Mouse (Mus musculus) kidney, adult 11 months (tissue): ENCODE results near the gene Ube2u.
"Not testable (repeated sequence)": the region's sequence is repeated elsewhere in the genome, so short reads cannot be mapped to it uniquely, and the experiment has no call there.

Experiments
- DNase-seq: peaks from one replicate; pipeline ENCODE4 v3.0.0; 2022

Ube2u gene

GRCm38 (mm10) chr4:100478592-100479321 lies at the start of gene Ube2u:
Ube2u (plus strand) TSS chr4:100478849.
- peak; percentile 91 for DNase-seq

DNA sequence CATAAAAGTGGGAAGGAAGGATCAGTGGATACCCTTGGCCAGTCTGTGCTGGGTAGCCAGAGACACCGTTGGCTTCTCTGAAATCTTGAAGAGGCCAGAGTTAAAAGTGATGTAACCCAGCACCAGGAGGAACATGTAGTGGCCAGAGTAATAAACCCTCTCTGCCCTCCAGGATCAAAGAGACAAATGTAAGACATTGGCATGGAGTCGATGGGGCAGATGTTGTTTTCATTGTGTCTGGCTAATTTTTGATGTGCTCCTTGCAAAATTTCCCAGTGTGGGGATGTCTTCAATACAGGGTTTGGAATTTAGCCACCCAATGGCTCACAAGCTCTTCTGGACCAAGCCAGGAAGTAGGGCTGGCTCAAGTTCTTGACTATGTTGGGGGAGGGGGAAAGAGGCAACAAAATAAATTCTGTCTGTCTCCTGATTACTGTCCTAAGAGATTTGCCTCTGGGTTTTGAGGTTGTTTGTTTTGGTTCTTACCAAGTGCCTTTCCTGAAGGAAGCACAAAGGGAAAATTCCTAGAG lies 49.2 kb upstream of the Ube2u start:
- DNase-seq, result no peak

DNA sequence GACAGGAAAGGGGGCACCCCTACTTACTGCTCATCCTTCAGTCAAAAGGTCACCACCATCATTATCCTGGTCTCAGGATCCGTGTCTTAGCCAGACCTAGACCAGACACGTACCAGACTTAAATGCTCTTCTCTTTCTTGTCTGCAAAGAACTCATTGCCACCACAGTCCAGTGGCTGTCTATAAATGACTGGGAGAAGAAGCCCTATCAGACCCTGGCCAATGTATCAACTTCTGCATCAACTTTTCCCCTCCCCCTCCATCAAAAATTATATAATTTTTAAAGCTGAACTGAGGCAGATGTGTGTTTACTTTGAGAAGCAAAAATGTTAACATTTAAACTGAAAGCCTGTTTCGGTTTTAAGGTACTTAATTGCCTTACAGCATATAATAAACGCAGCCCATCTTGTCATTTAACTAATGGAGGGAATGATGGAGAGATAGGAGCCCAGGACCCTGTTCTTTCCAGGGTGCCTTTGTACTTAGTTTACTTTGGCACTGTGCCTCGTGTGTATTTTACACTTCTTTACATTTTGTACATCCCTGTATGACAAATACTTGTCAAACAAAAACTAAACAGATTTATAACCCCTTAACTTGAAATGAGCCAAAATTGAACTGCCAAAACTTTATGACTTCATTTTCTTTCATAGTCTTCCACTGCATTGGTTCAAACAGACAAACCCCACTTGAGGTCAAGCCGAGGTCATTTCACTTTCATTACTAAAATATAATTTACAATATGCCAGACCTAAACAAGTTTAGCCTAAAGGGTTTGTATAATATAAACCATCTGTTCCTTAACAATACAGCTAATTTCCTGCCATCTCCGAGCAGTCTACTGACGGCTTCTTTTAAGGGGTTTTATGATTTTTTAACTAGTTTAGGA lies 43.1 kb upstream of the Ube2u start:
- no peak for DNase-seq

DNA sequence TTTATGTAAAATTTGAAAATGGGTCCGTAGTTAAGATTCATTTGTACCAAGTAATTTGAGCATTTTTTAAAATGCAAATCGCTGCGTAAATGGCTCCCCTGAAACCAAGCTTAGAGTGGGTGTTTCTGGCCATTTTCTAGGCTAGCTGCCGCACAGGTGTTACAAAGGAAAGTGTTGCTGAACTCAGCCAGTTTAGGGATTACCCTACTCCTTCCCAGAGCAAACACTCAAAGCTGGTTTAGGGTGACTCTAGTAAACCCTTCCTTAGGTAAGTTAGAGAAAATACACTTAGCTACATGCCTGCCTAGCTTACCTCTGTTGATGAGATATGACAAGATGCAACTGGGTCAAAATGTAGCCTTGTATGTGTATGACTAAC lies 42.5 kb upstream of the Ube2u start:
- no peak for DNase-seq

DNA sequence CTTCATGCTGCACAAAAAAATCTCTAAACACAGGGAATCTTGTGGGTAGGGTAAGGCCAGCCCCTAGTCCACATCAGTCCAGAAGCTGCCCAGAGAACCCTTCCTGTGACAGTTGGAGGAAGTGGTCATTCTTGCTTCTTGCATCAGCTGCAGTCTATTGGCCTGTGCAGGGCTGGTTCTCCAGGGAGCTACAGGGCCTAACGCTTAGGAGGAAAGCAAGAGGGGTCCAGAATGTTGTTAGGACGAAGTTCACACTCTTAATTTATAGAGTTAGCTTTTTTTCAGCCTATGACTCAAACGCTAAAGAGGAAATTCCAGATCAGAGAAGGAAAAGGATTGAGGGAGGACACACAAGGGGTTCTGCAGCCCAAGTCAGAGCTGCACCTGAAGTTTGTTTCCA lies 31.8 kb upstream of the Ube2u start:
- no peak for DNase-seq

GRCm38 (mm10) chr4:100462493-100463120 lies 16.0 kb upstream of the Ube2u start:
- no peak for DNase-seq

DNA sequence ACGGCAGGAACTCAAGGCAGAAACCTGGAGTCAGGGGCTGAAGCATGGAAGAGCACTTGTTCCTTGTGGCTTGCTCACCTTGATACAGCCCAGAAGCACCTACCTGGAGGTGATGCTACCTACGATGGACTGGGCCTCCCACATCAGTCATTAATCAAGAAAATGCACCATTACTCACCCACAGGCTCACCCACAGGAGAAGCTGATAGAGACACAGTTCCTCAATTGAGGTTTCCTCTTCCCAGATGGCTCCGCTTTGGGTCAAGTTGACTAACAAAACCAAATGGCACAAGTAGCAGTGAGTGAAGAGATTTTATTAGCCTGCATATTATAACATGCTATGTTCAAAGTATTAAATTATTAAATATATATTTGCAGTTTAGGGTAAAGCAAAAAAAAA lies 9.8 kb downstream of the Ube2u start:
- no peak for DNase-seq

DNA sequence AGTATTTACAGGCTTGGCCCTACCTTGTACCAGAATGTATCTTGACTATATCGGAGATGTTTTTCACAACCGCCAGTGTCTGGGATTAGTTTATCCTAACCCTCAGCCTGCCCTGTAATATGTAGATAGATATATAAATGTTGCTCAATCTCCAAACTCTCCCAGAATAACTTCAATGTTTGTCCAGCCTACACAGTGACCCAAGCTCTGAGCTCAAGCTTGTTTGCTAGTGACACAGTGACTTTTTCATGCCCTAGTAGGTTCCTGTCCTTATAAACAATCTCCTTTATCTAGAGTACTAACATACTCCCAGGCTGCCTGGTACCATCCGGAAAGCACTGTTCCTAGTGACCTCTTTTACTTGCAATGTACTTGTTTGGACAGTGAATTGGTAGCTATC lies 16.5 kb downstream of the Ube2u start:
- no peak for DNase-seq

DNA sequence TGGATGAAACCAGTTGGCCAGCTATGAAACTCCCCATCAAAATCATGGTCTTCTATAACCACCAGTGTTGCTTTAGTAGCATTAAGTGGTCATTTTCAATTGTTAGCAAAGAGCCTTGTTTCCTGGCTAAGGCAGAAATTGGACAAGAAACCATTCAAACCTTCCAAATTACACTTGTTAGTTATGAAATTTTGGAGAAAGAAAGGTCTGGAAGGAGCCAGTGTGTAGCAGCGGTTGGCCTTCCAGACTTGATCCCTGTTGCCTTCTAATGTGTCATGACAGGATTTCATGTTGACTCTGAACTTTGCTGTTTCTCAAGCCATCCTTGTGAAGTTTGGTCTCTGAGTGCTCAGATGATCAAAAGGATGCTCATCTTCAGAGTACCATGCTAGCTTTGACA lies 17.9 kb downstream of the Ube2u start:
- no peak for DNase-seq

GRCm38 (mm10) chr4:100498192-100498591 lies 19.5 kb downstream of the Ube2u start:
- no peak for DNase-seq

DNA sequence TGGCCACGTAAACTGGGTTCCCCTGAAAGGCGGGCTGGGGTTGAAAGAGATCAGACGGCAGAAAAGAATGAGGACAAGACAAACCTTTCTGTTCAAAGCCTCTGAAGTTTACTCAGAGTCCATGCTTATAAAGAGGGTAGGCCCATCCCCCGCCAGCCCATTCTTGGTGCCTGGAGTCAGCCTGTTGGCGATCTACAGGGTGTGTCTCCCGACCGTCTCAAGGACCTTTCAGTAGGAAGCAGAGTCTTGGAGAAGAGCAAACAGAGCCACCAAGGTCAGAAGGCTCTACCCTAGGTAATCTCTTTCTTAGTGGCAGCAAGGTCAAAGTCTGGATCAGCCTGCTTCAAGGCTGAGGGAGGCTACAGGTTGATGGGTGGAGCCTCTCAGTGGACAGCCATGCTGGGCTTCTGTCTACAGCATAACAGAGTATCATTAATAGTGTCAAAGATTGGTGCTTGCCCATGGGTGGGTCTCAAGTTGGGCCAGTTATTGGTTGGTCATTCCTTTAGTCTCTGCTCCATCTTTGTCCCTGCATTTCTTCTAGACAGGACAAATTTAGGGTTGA lies 20.5 kb downstream of the Ube2u start:
- DNase-seq, result not testable (repeated sequence)

DNA sequence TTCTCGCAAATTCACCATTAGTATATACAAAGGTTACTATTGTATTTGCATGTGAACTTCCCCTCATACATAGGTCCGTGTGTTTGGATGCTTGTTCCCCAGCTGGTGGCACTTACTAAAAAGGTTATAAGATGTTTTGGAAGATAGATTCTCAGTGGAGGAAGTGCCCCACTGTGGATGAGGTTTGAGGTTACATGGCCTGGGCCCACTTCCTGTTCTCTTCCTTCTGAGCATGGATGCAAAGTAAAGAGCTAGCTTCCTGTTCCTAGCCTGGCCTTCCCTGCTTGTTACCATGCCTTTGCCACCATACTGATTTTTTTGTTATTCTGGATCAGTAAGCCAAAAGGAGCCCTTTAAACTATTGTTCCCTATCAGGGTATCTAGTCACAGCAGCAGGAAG lies 24.7 kb downstream of the Ube2u start:
- no peak for DNase-seq

DNA sequence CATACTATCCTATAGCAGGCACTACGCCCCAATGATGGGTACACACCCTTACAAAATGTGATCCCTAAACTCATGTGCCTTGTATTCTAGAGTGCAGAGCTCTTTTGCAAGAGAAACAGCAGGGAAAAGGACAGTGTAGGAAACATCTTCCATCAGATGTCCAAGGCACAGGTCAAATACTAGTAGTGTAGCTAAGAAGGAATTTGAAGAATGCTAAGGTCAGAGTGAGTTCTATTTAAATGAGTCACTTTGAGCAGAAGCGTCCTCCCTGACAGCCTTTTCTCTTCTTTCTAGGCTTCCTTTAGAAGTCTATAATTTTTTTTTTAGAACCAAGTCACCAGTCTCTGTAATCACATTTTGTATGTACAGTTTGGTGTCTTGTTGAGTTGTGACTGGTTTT lies 39.0 kb downstream of the Ube2u start:
- no peak for DNase-seq

- DNase-seq, result no peak
Observed at GRCm38 (mm10) chr4:100522534-100522933, 43.9 kb downstream of the Ube2u start.

DNA sequence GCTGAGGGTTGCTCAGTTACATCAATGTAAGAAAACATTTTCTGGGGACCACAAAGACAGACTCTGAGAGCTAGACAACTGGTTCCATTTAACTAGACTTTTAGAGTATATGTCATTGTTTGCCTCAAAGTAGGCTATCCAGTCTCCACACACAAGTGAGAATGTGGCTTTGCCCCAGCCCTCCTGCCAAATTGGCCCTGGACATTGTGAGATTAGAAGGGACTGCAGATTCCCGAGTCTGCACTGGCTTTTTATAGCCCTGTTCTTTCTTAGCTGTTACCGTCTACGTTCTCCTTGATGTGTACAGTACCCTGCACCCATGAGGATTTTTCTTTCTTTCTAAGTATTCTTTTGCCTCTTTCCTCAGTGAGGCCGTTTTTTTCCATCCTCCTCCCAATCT lies 46.1 kb downstream of the Ube2u start:
- DNase-seq, result no peak

GRCm38 (mm10) chr4:100526296-100526695 lies 47.6 kb downstream of the Ube2u start:
- DNase-seq, result no peak

DNA sequence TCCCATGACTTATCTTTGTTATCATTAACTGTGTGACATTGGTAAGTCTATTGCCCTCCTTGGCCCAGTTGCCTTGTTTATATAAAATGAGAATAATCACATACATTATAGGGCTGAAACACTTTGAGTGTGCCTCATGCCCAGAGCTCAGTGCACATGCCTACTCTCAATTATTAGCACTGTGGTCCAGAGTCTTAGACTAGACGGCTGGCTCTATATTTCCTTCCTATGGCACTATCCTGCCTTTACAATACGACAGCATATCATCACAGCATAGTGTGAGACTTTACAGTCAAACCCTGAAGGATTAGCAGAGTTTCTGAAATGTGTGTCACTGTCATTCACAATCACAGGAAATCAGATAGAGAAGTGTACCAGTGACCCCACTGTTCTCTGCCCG lies 48.4 kb downstream of the Ube2u start:
- no peak for DNase-seq

- no peak for DNase-seq
Observed at GRCm38 (mm10) chr4:100527554-100528001, 48.9 kb downstream of the Ube2u start.

GRCm38 (mm10) chr4:100533607-100534006 lies 55.0 kb downstream of the Ube2u start:
- no peak for DNase-seq

GRCm38 (mm10) chr4:100534946-100535345 lies 56.3 kb downstream of the Ube2u start:
- DNase-seq, result no peak

- no peak for DNase-seq
Observed at GRCm38 (mm10) chr4:100537898-100538297, 59.2 kb downstream of the Ube2u start.

GRCm38 (mm10) chr4:100539483-100539882 lies 60.8 kb downstream of the Ube2u start:
- peak; percentile 13 for DNase-seq

- DNase-seq, result no peak
Observed at GRCm38 (mm10) chr4:100547905-100548304, 69.3 kb downstream of the Ube2u start.
